In the genomic region with DNA sequence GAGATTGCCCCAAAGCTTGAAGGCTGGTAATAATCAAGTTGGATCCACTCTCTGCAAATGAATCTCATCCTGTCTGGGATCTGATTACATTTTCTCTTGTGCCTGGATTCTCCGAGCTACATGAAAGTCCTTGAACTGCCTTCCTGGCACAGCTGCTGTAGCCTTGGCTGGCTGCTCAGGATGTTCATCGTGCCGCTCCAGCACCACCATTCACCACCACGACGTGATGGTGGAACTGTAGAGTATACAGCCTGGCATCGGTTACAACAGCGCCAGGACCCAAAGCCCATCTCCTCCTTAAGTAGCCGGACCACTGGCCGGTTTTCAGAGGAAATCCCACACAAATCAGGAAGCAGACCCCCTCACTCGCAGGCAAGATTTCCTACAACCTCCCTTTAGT, we compare ENCODE assay signal across 14 mouse cellular contexts. TPM values are rescaled to one million over a fixed set of nuclear protein-coding genes. Genes with fewer than 3 reads are reported as not detected.
A peak's percentile ranks its signal among the peaks of the same experiment; 100 is the strongest.
DNase-seq lines count a peak whose midpoint lies in the region; ATAC-seq and TF ChIP-seq lines count a peak whose summit lies in the region.
"Had no signal": no experiment of that assay in that cellular context is flagged by ENCODE, and none has a peak within 500 bp of the region (broad histone marks: within the 10 kb centered on the region; RNA-seq: fewer than 3 reads in every experiment).

No protein-coding gene starts in this region.

- 57% methylated on average over 10 of the region's 10 CpGs for WGBS in lung, embryonic 14.5 days
- 60% methylated on average over 10 of the region's 10 CpGs for WGBS in heart, embryonic 15.5 days
- WGBS in kidney, embryonic 16.5 days: 59% methylated on average over 10 of the region's 10 CpGs

- H3K4me2 ChIP-seq in lung, embryonic 14.5 days: no peak overlapping the region
- no peak overlapping the region for H3K4me2 ChIP-seq in heart, embryonic 15.5 days
- no peak overlapping the region for H3K4me2 ChIP-seq in kidney, embryonic 16.5 days (replicated peaks; ENCODE audit: low read depth, low read length)
- H3K4me2 ChIP-seq: liver, embryonic 15.5 days; midbrain, embryonic 13.5 days; neural tube, embryonic 13.5 days had no signal

- H3K4me3 ChIP-seq in lung, embryonic 14.5 days (ENCODE audit: low read depth, low read length): no peak overlapping the region
- H3K4me3 ChIP-seq in heart, embryonic 15.5 days: no peak overlapping the region
- no peak overlapping the region for H3K4me3 ChIP-seq in kidney, embryonic 16.5 days (ENCODE audit: low read length)
- H3K4me3 ChIP-seq: forebrain, embryonic 10.5 days; liver, embryonic 15.5 days; midbrain, embryonic 13.5 days; neural tube, embryonic 13.5 days had no signal

- TF ChIP-seq CTCF in lung, embryonic 14.5 days (IDR thresholded peaks at IDR 0.05; ENCODE audit: low read depth): no peak

- peaks cover 37% of the 10 kb centered on the region for H3K27me3 ChIP-seq in lung, embryonic 14.5 days (ENCODE audit: insufficient read depth, low read length)
- H3K27me3 ChIP-seq in heart, embryonic 15.5 days: peaks cover 46% of the 10 kb centered on the region
- H3K27me3 ChIP-seq in kidney, embryonic 16.5 days (ENCODE audit: insufficient read depth, low read length): peaks cover 44% of the 10 kb centered on the region
- H3K27me3 ChIP-seq: Patski had no signal

- H3K36me3 ChIP-seq in lung, embryonic 14.5 days (ENCODE audit: insufficient read depth): no peaks in the 10 kb centered on the region
- no peaks in the 10 kb centered on the region for H3K36me3 ChIP-seq in heart, embryonic 15.5 days
- H3K36me3 ChIP-seq in kidney, embryonic 16.5 days (ENCODE audit: insufficient read depth, low read length): no peaks in the 10 kb centered on the region
- H3K36me3 ChIP-seq: forebrain, embryonic 10.5 days; liver, embryonic 15.5 days; midbrain, embryonic 13.5 days; neural tube, embryonic 13.5 days had no signal

- peak overlapping the region; percentile 77; the same call in 1 of the 2 replicates for H3K27ac ChIP-seq in lung, embryonic 14.5 days (ENCODE audit: low read depth)
- H3K27ac ChIP-seq in heart, embryonic 15.5 days: peak overlapping the region; percentile 76; the same call in 1 of the 2 replicates
- no peak overlapping the region for H3K27ac ChIP-seq in kidney, embryonic 16.5 days (ENCODE audit: low read length)
- H3K27ac ChIP-seq: forebrain, embryonic 10.5 days; liver, embryonic 15.5 days; midbrain, embryonic 13.5 days; neural tube, embryonic 13.5 days had no signal

- no peak overlapping the region for H3K9ac ChIP-seq in lung, embryonic 14.5 days
- H3K9ac ChIP-seq in heart, embryonic 15.5 days: no peak overlapping the region
- no peak overlapping the region for H3K9ac ChIP-seq in kidney, embryonic 16.5 days (replicated peaks; ENCODE audit: low read length)
- H3K9ac ChIP-seq: liver, embryonic 15.5 days; midbrain, embryonic 13.5 days; neural tube, embryonic 13.5 days had no signal

- ATAC-seq in lung, embryonic 14.5 days (ENCODE audit: insufficient read depth): no peak
- no peak for ATAC-seq in heart, embryonic 15.5 days (replicated peaks; ENCODE audit: insufficient number of reproducible peaks, insufficient read depth, low FRiP score, low read depth)
- no peak for ATAC-seq in kidney, embryonic 16.5 days (ENCODE audit: low FRiP score, low TSS enrichment)
- ATAC-seq: hindbrain, embryonic 16.5 days; midbrain, embryonic 13.5 days had no signal

- peaks cover 8% of the 10 kb centered on the region; the same call in 1 of the 2 replicates for H3K4me1 ChIP-seq in lung, embryonic 14.5 days (ENCODE audit: insufficient read depth)
- H3K4me1 ChIP-seq in heart, embryonic 15.5 days (replicated peaks): peaks cover 53% of the 10 kb centered on the region
- H3K4me1 ChIP-seq in kidney, embryonic 16.5 days (ENCODE audit: insufficient read depth, low read length): peaks cover 19% of the 10 kb centered on the region

- DNase-seq in gastrocnemius, adult 18-20 months (ENCODE audit: low spot score): peak; percentile 47
- DNase-seq in gastrocnemius, adult 8-10 months (ENCODE audit: low spot score in 2 of 2): no peak
- DNase-seq in lung, embryonic 14.5 days: peak; percentile 8
- no peak for DNase-seq in lung, postnatal 10 days
- DNase-seq in skeletal muscle tissue, adult 2 months (ENCODE audit: low read depth, low spot score): peak; percentile 27
- DNase-seq: thymus, postnatal 25 days had no signal

- no peaks in the 10 kb centered on the region for H3K9me3 ChIP-seq in lung, embryonic 14.5 days (ENCODE audit: low read depth, low read length)
- H3K9me3 ChIP-seq in heart, embryonic 15.5 days (replicated peaks): no peaks in the 10 kb centered on the region
- H3K9me3 ChIP-seq in kidney, embryonic 16.5 days (ENCODE audit: low read length): no peaks in the 10 kb centered on the region
- H3K9me3 ChIP-seq: forebrain, embryonic 10.5 days; liver, embryonic 15.5 days; midbrain, embryonic 13.5 days; neural tube, embryonic 13.5 days had no signal

RNA-seq across cellular contexts. Expression of a gene that starts 2.5 kb away (rescaled TPM):
- 1 to 10 TPM; 2.0 to 2.3 TPM for total RNA-seq in gastrocnemius, adult 18-20 months (2021)
- total RNA-seq in gastrocnemius, adult 8-10 months (2022): 1 to 10 TPM in 2 of 4 experiments, under 1 TPM in 2; 0.88 to 1.5 (median 1.0) TPM
- polyA plus RNA-seq in lung, embryonic 14.5 days (2014; fragmentation: Nextera tagmentation; extraction: Ambion mirVana): 0.89 and 1.0 TPM in 2 replicates
- polyA plus RNA-seq in heart, embryonic 15.5 days (2015; fragmentation: Nextera tagmentation; extraction: Ambion mirVana): 0.21 and 0.55 TPM in 2 replicates
- polyA plus RNA-seq in kidney, embryonic 16.5 days (2015; fragmentation: Nextera tagmentation; extraction: Ambion mirVana): 0.15 and 0.16 TPM in 2 replicates
- polyA plus RNA-seq: liver, embryonic 15.5 days had no signal

Comparison
In these comparisons a context has a peak if more than half of its experiments do, and no peak if none do; other contexts are left out.
1. DNase-seq: peak in gastrocnemius, adult 18-20 months (single experiment), lung, embryonic 14.5 days (single experiment) and skeletal muscle tissue, adult 2 months (single experiment); none in gastrocnemius, adult 8-10 months (0 of 2) and lung, postnatal 10 days (single experiment).